In the genomic region with DNA sequence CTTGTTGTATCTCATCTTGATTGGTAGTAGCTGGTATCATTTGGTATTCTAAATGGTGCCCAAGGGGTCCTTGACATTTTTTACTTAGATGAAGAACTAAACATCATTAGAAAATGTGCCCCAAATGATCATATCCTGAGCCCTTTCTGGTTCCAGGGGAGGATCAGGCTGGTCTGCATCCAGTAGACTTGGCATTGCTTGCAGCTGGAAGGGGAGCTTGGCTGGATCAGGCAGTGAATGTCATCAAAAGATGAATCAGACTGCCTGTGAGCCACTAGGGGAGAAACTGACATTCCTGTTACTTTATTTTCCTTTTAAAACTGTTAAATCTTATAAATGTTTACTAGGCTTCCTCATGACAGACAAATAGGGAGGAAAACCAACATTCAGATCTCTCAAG, we compare ENCODE assay signal across 17 mouse cellular contexts.
A peak's percentile ranks its signal among the peaks of the same experiment; 100 is the strongest.
DNase-seq lines count a peak whose midpoint lies in the region; ATAC-seq and TF ChIP-seq lines count a peak whose summit lies in the region.
"Had no signal": no experiment of that assay in that cellular context is flagged by ENCODE, and none has a peak within 500 bp of the region (broad histone marks: within the 10 kb centered on the region; RNA-seq: fewer than 3 reads in every experiment).

No protein-coding gene starts in this region.

- TF ChIP-seq POLR2A in heart, adult 2 months (IDR thresholded peaks at IDR 0.05; ENCODE audit: insufficient read depth, low read depth, low read length), result no peak

- no peaks in the 10 kb centered on the region for H3K9me3 ChIP-seq in heart, embryonic 11.5 days (replicated peaks; ENCODE audit: control insufficient read depth, low read length)
- H3K9me3 ChIP-seq in midbrain, postnatal 0 days (ENCODE audit: low read length), result no peaks in the 10 kb centered on the region
- H3K9me3 ChIP-seq in midbrain, embryonic 11.5 days (ENCODE audit: control insufficient read depth, low read length), result no peaks in the 10 kb centered on the region
- H3K9me3 ChIP-seq: embryonic facial prominence, embryonic 13.5 days; forebrain, embryonic 10.5 days; G1E; hindbrain, embryonic 10.5 days; neural tube, embryonic 15.5 days had no signal

- no peak overlapping the region for H3K27ac ChIP-seq in heart, adult 2 months
- no peak overlapping the region for H3K27ac ChIP-seq in heart, embryonic 11.5 days (ENCODE audit: low read depth, low read length)
- no peak overlapping the region for H3K27ac ChIP-seq in midbrain, postnatal 0 days (ENCODE audit: low read depth, low read length)
- H3K27ac ChIP-seq in midbrain, embryonic 11.5 days (ENCODE audit: low read depth, low read length), result no peak overlapping the region
- H3K27ac ChIP-seq: embryonic facial prominence, embryonic 13.5 days; forebrain, embryonic 10.5 days; hindbrain, embryonic 10.5 days; left cerebral cortex, adult 2 months; macrophage; neural tube, embryonic 15.5 days had no signal

- H3K9ac ChIP-seq in heart, adult 2 months (ENCODE audit: low read depth, low read length), result no peak overlapping the region
- no peak overlapping the region for H3K9ac ChIP-seq in heart, embryonic 11.5 days (ENCODE audit: low read depth, low read length)
- no peak overlapping the region for H3K9ac ChIP-seq in midbrain, postnatal 0 days (replicated peaks; ENCODE audit: low read length, poor library complexity, severe bottlenecking)
- no peak overlapping the region for H3K9ac ChIP-seq in midbrain, embryonic 11.5 days (ENCODE audit: low read length)
- H3K9ac ChIP-seq: embryonic facial prominence, embryonic 13.5 days; liver, postnatal 0 days; neural tube, embryonic 15.5 days had no signal

- no peaks in the 10 kb centered on the region for H3K27me3 ChIP-seq in heart, adult 2 months (ENCODE audit: control insufficient read depth, insufficient read depth, low read length)
- H3K27me3 ChIP-seq in heart, embryonic 11.5 days (ENCODE audit: control insufficient read depth, insufficient read depth, low read length), result no peaks in the 10 kb centered on the region
- H3K27me3 ChIP-seq in midbrain, postnatal 0 days (ENCODE audit: insufficient read depth, low read length), result no peaks in the 10 kb centered on the region
- no peaks in the 10 kb centered on the region for H3K27me3 ChIP-seq in midbrain, embryonic 11.5 days (ENCODE audit: control insufficient read depth, insufficient read depth, low read length)
- H3K27me3 ChIP-seq: embryonic facial prominence, embryonic 13.5 days; neural tube, embryonic 15.5 days had no signal

- H3K79me2 ChIP-seq in heart, adult 2 months (replicated peaks; ENCODE audit: control insufficient read depth, insufficient read depth, low read length), result no peaks in the 10 kb centered on the region

- TF ChIP-seq CTCF in heart, adult 2 months (IDR thresholded peaks at IDR 0.05), result 0 out of 2 replicates have a peak, but pooled peaks have one; percentile 12
- no peak for TF ChIP-seq CTCF in midbrain, postnatal 0 days (IDR thresholded peaks at IDR 0.05)

- peak; percentile 8 to 15 for DNase-seq in heart, adult 2 months
- peak; percentile 4 for DNase-seq in midbrain, postnatal 0 days (ENCODE audit: low spot score)
- no peak for DNase-seq in midbrain, embryonic 11.5 days (ENCODE audit: low spot score, missing footprints)
- DNase-seq in adrenal gland, postnatal 14 days, result peak; percentile 22
- DNase-seq in gastrocnemius, postnatal 36 days, result peak; percentile 35 to 39
- no peak for DNase-seq in adipocyte (ENCODE audit: low spot score)
- DNase-seq: cerebellum, postnatal 36 days; liver, postnatal 0 days had no signal

- H3K4me2 ChIP-seq in heart, embryonic 11.5 days, result no peak overlapping the region
- no peak overlapping the region for H3K4me2 ChIP-seq in midbrain, postnatal 0 days (ENCODE audit: low read depth, low read length, poor library complexity, severe bottlenecking)
- H3K4me2 ChIP-seq in midbrain, embryonic 11.5 days, result no peak overlapping the region
- H3K4me2 ChIP-seq: embryonic facial prominence, embryonic 13.5 days; neural tube, embryonic 15.5 days had no signal

- H3K4me3 ChIP-seq in heart, adult 2 months, result no peak overlapping the region
- H3K4me3 ChIP-seq in heart, embryonic 11.5 days (ENCODE audit: low read depth, low read length), result no peak overlapping the region
- no peak overlapping the region for H3K4me3 ChIP-seq in midbrain, postnatal 0 days (ENCODE audit: low read depth, low read length)
- H3K4me3 ChIP-seq in midbrain, embryonic 11.5 days (ENCODE audit: low read depth, low read length), result no peak overlapping the region
- H3K4me3 ChIP-seq: embryonic facial prominence, embryonic 13.5 days; forebrain, embryonic 10.5 days; hindbrain, embryonic 10.5 days; left cerebral cortex, adult 2 months; neural tube, embryonic 15.5 days had no signal

- intact Hi-C loops in heart, adult 2 months (cut with DNase I), result no loop called here
- intact Hi-C loops in gastrocnemius, postnatal 36 days (cut with DNase I), result no loop called here

- ATAC-seq in heart, embryonic 11.5 days (replicated peaks; ENCODE audit: insufficient number of reproducible peaks, low FRiP score, low TSS enrichment), result no peak
- ATAC-seq in midbrain, postnatal 0 days (ENCODE audit: low FRiP score), result no peak
- ATAC-seq in midbrain, embryonic 11.5 days (ENCODE audit: low FRiP score), result no peak
- ATAC-seq in activated CD4-positive, CD25-positive, alpha-beta regulatory T cell, adult 4 months, result no peak
- ATAC-seq: liver, postnatal 0 days had no signal

- no peak for TF ChIP-seq EP300 in heart, adult 2 months (IDR thresholded peaks at IDR 0.05; ENCODE audit: insufficient read depth, low read depth, low read length)

- H3K36me3 ChIP-seq in heart, adult 2 months (ENCODE audit: control insufficient read depth, insufficient read depth, low read length), result no peaks in the 10 kb centered on the region
- no peaks in the 10 kb centered on the region for H3K36me3 ChIP-seq in heart, embryonic 11.5 days (ENCODE audit: control insufficient read depth, insufficient read depth, low read length)
- H3K36me3 ChIP-seq in midbrain, postnatal 0 days (ENCODE audit: insufficient read depth, low read length), result no peaks in the 10 kb centered on the region
- H3K36me3 ChIP-seq in midbrain, embryonic 11.5 days (ENCODE audit: control insufficient read depth, insufficient read depth, low read length), result no peaks in the 10 kb centered on the region
- H3K36me3 ChIP-seq: embryonic facial prominence, embryonic 13.5 days; forebrain, embryonic 10.5 days; G1E; hindbrain, embryonic 10.5 days; neural tube, embryonic 15.5 days had no signal

- no peaks in the 10 kb centered on the region for H3K4me1 ChIP-seq in heart, adult 2 months (ENCODE audit: control insufficient read depth, insufficient read depth, low read length)
- H3K4me1 ChIP-seq in heart, embryonic 11.5 days (ENCODE audit: control insufficient read depth, insufficient read depth, low read length), result no peaks in the 10 kb centered on the region
- H3K4me1 ChIP-seq in midbrain, postnatal 0 days (ENCODE audit: insufficient read depth, low read length), result no peaks in the 10 kb centered on the region
- no peaks in the 10 kb centered on the region for H3K4me1 ChIP-seq in midbrain, embryonic 11.5 days (ENCODE audit: control insufficient read depth, insufficient read depth, low read length)
- H3K4me1 ChIP-seq: embryonic facial prominence, embryonic 13.5 days; forebrain, embryonic 10.5 days; hindbrain, embryonic 10.5 days; neural tube, embryonic 15.5 days had no signal

Comparison
In these comparisons a context has a peak if more than half of its experiments do, and no peak if none do; other contexts are left out.
1. DNase-seq: peak in heart, adult 2 months (2 of 2), midbrain, postnatal 0 days (single experiment), adrenal gland, postnatal 14 days (single experiment) and gastrocnemius, postnatal 36 days (2 of 2); none in midbrain, embryonic 11.5 days (single experiment) and adipocyte (single experiment).